Mouse (Mus musculus) lung, postnatal 0 days (tissue): ENCODE results near the gene Ffar4. TPM values are rescaled to one million over a fixed set of nuclear protein-coding genes. Genes with fewer than 3 reads are reported as not detected.

Experiments used
- ATAC-seq: fragments of 200-750 bp; cut with Nextera tagmentation; 2 replicates; pipeline ENCODE4 v1.8.0; 2017; ENCODE audit warnings: moderate library complexity
- DNase-seq: peaks from one replicate; pipeline ENCODE4 v3.0.0-alpha.2; 2016; ENCODE audit warnings: low spot score
- H3K27ac ChIP-seq: fragments of 300-500 bp; sonication (generic); 2 replicates; pipeline ENCODE4 v1.5.1; 2014; ENCODE audit warnings: antibody characterized with exemption, mild to moderate bottlenecking, low read length, mixed read lengths
- H3K27me3 ChIP-seq: fragments of 300-500 bp; sonication (generic); replicated peaks from 2 replicates; pipeline ENCODE4 v1.6.1; 2014; ENCODE audit warnings: low read length, mixed read lengths; ENCODE audit not compliant: insufficient read depth
- H3K36me3 ChIP-seq: fragments of 300-500 bp; sonication (generic); 2 replicates; pipeline ENCODE4 v1.6.1; 2014; ENCODE audit warnings: low read length, mixed read lengths; ENCODE audit not compliant: insufficient read depth
- H3K4me1 ChIP-seq: fragments of 300-500 bp; sonication (generic); 2 replicates; pipeline ENCODE4 v1.6.1; 2014; ENCODE audit warnings: antibody characterized with exemption, low read depth, low read length, mixed read lengths; ENCODE audit not compliant: insufficient read depth
- H3K4me2 ChIP-seq: fragments of 300-500 bp; sonication (generic); replicated peaks from 2 replicates; pipeline ENCODE4 v1.6.1; 2014; ENCODE audit warnings: low read depth, mild to moderate bottlenecking, low read length, moderate library complexity, mixed read lengths
- H3K4me3 ChIP-seq: fragments of 300-500 bp; sonication (generic); 2 replicates; pipeline ENCODE4 v1.5.1; 2014; ENCODE audit warnings: low read depth, low read length
- H3K9ac ChIP-seq: fragments of 300-500 bp; sonication (generic); replicated peaks from 2 replicates; pipeline ENCODE4 v1.6.1; 2014; ENCODE audit warnings: low read depth, mild to moderate bottlenecking
- H3K9me3 ChIP-seq: fragments of 300-500 bp; sonication (generic); 2 replicates; pipeline ENCODE4 v1.6.1; 2016; ENCODE audit warnings: low read length, mixed read lengths
- CTCF ChIP-seq: IDR thresholded peaks from 2 replicates; pipeline ENCODE4 v1.5.1; 2016; ENCODE audit warnings: antibody characterized with exemption, mild to moderate bottlenecking
- EP300 ChIP-seq: IDR thresholded peaks from 2 replicates; pipeline ENCODE4 v1.6.1; 2016; ENCODE audit warnings: antibody characterized with exemption, mild to moderate bottlenecking, control low read depth
- WGBS: fragments of 180-500 bp; shearing (Covaris S2); extraction: QIAGEN DNeasy Blood & Tissue Kit; methylation state at CpG from one replicate; pipeline ENCODE4 v1.1.7; 2014; 5-methylcytosine and 5-hydroxymethylcytosine counted together
- polyA plus RNA-seq: library from polyadenylated mRNA; unstranded; fragments of >200 nt; fragmentation: Nextera tagmentation; extraction: Ambion mirVana; gene quantifications from 2 replicates; pipeline ENCODE4 v1.2.1, GENCODE M21; 2015

Gene Ffar4
- polyA plus RNA-seq, 1 experiment from 2014 or later, result 8.9 TPM

GRCm38 (mm10) chr19:38056276-38056675 lies 40.6 kb upstream of the Ffar4 start:
- H3K36me3 ChIP-seq, result no peaks in the 10 kb centered on the region
- no peak overlapping the region for H3K4me2 ChIP-seq
- no peaks in the 10 kb centered on the region for H3K27me3 ChIP-seq
- DNase-seq, result no peak
- no peak for TF ChIP-seq CTCF
- TF ChIP-seq EP300, result no peak
- no peaks in the 10 kb centered on the region for H3K4me1 ChIP-seq
- no peak overlapping the region for H3K9ac ChIP-seq
- no peak overlapping the region for H3K27ac ChIP-seq
- ATAC-seq, result no peak
- H3K4me3 ChIP-seq, result no peak overlapping the region
- WGBS, result 35% methylated on average over 3 of the region's 3 CpGs
- no peaks in the 10 kb centered on the region for H3K9me3 ChIP-seq

GRCm38 (mm10) chr19:38056931-38057330 lies 39.9 kb upstream of the Ffar4 start:
- ATAC-seq (no peak), DNase-seq (no peak)
- H3K9me3 ChIP-seq, result no peaks in the 10 kb centered on the region
- WGBS, result 86% methylated on average over 8 of the region's 8 CpGs
- no peak for TF ChIP-seq CTCF
- TF ChIP-seq EP300, result no peak
- H3K27ac ChIP-seq, result no peak overlapping the region
- H3K27me3 ChIP-seq, result no peaks in the 10 kb centered on the region
- no peak overlapping the region for H3K9ac ChIP-seq
- no peak overlapping the region for H3K4me2 ChIP-seq
- no peaks in the 10 kb centered on the region for H3K36me3 ChIP-seq
- no peaks in the 10 kb centered on the region for H3K4me1 ChIP-seq
- H3K4me3 ChIP-seq, result no peak overlapping the region

DNA sequence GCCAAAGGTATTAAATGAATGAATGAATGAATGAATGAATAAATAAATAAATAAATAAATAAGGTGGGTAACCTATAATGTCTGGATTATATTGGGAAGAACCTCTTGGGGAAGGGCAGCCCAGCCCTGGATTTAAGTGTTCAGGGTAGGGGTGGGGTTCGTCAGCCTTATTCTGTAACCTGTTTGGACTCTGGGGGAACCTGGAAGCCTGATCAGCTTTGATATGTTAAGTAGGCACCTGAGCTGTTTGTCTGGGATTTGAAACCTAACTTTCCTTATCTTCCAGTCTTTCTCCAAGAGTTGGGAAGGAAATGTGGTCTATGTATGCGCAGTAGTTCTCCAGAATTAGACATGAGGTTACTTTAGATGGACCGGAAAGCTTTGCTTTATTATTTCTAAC lies 33.7 kb upstream of the Ffar4 start:
- Histone ChIP-seq H3K27me3 (no peaks in the 10 kb centered on the region), H3K4me1 (no peaks in the 10 kb centered on the region), H3K36me3 (no peaks in the 10 kb centered on the region), H3K4me2 (no peak overlapping the region), H3K4me3 (no peak overlapping the region), H3K9ac (no peak overlapping the region), H3K9me3 (no peaks in the 10 kb centered on the region), H3K27ac (no peak overlapping the region)
- no peak for ATAC-seq
- WGBS, result 76% methylated on average over 3 of the region's 3 CpGs
- no peak for DNase-seq
- TF ChIP-seq EP300 (no peak), CTCF (no peak)

- DNase-seq (no peak), ATAC-seq (no peak)
- no peak overlapping the region for H3K4me3 ChIP-seq
- no peaks in the 10 kb centered on the region for H3K36me3 ChIP-seq
- no peak for TF ChIP-seq CTCF
- no peak for TF ChIP-seq EP300
- no peaks in the 10 kb centered on the region for H3K9me3 ChIP-seq
- H3K4me1 ChIP-seq, result no peaks in the 10 kb centered on the region
- no peak overlapping the region for H3K9ac ChIP-seq
- no peaks in the 10 kb centered on the region for H3K27me3 ChIP-seq
- 91% methylated on average over 1 of the region's 1 CpGs for WGBS
- H3K4me2 ChIP-seq, result no peak overlapping the region
- H3K27ac ChIP-seq, result no peak overlapping the region
Observed at GRCm38 (mm10) chr19:38064051-38064450, 32.8 kb upstream of the Ffar4 start.

GRCm38 (mm10) chr19:38073226-38073625 lies 23.6 kb upstream of the Ffar4 start:
- DNase-seq (no peak), ATAC-seq (no peak)
- Histone ChIP-seq H3K36me3 (peaks cover 6% of the 10 kb centered on the region; the same call in 1 of the 2 replicates), H3K9me3 (no peaks in the 10 kb centered on the region), H3K27me3 (no peaks in the 10 kb centered on the region), H3K4me1 (no peaks in the 10 kb centered on the region), H3K27ac (no peak overlapping the region), H3K4me3 (no peak overlapping the region), H3K4me2 (no peak overlapping the region), H3K9ac (no peak overlapping the region)
- WGBS, result 92% methylated on average over 5 of the region's 5 CpGs
- TF ChIP-seq EP300 (no peak), CTCF (no peak)

- ATAC-seq (no peak), DNase-seq (no peak)
- peaks cover 6% of the 10 kb centered on the region; the same call in 1 of the 2 replicates for H3K36me3 ChIP-seq
- H3K4me2 ChIP-seq, result no peak overlapping the region
- no peaks in the 10 kb centered on the region for H3K4me1 ChIP-seq
- 79% methylated on average over 11 of the region's 11 CpGs for WGBS
- no peaks in the 10 kb centered on the region for H3K9me3 ChIP-seq
- no peak for TF ChIP-seq CTCF
- no peak for TF ChIP-seq EP300
- no peaks in the 10 kb centered on the region for H3K27me3 ChIP-seq
- H3K27ac ChIP-seq, result no peak overlapping the region
- no peak overlapping the region for H3K4me3 ChIP-seq
- no peak overlapping the region for H3K9ac ChIP-seq
Observed at GRCm38 (mm10) chr19:38075051-38075450, 21.8 kb upstream of the Ffar4 start.

DNA sequence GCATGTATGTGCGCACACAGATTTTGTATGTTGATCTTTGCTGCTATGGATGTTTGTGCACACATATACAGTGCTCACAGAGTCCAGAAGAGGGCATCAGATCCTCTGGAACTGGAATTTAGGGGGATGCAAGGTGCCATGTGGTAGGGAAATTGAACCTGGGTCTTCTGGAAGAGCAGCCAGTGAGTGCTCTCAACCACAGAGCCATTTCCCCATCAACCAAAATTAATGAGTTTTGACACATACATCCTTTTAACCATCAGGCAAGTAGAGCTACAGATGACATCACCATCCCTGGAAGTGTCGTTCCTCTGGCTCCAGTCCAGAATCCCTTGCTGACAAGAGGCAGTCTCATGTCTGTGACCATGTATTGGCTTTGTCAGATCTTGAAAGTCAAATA lies 20.6 kb upstream of the Ffar4 start:
- 53% methylated on average over 2 of the region's 2 CpGs for whole genome bisulfite sequencing
- Histone ChIP-seq H3K9ac (no peak overlapping the region), H3K4me1 (no peaks in the 10 kb centered on the region), H3K36me3 (peaks cover 6% of the 10 kb centered on the region; the same call in 1 of the 2 replicates), H3K4me3 (no peak overlapping the region), H3K9me3 (no peaks in the 10 kb centered on the region), H3K27ac (no peak overlapping the region), H3K4me2 (no peak overlapping the region), H3K27me3 (no peaks in the 10 kb centered on the region)
- no peak for DNase-seq
- TF ChIP-seq CTCF (peak; percentile 44), EP300 (no peak)
- ATAC-seq, result no peak
